Mouse (Mus musculus): ENCODE results near the gene Mecr. TPM values are rescaled to one million over a fixed set of nuclear protein-coding genes. Genes with fewer than 3 reads are reported as not detected.

Mecr gene
- polyA plus RNA-seq, 1 experiment from 2014 or later = 72.6 TPM

GRCm38 (mm10) chr4:131901090-131901489 lies 57.8 kb downstream of the Mecr start:
- no peak for ATAC-seq
- no peak overlapping the region for H3K9ac ChIP-seq
- H3K27me3 ChIP-seq (replicated peaks) = no peaks in the 10 kb centered on the region
- 91% methylated on average over 15 of the region's 15 CpGs for WGBS
- H3K9me3 ChIP-seq = no peaks in the 10 kb centered on the region
- no peak overlapping the region for H3K27ac ChIP-seq
- no peak overlapping the region for H3K4me3 ChIP-seq (replicated peaks)
- no peaks in the 10 kb centered on the region for H3K4me1 ChIP-seq (replicated peaks)
- peaks cover 51% of the 10 kb centered on the region for H3K36me3 ChIP-seq
- no peak overlapping the region for H3K4me2 ChIP-seq (replicated peaks)

- no peaks in the 10 kb centered on the region for H3K27me3 ChIP-seq (replicated peaks)
- no peak overlapping the region for H3K9ac ChIP-seq
- WGBS = 57% methylated on average over 8 of the region's 8 CpGs
- H3K36me3 ChIP-seq = peaks cover 30% of the 10 kb centered on the region
- no peak overlapping the region for H3K4me3 ChIP-seq (replicated peaks)
- no peak overlapping the region for H3K4me2 ChIP-seq (replicated peaks)
- ATAC-seq = peak; percentile 32; the same call in 1 of the 2 replicates
- H3K27ac ChIP-seq = no peak overlapping the region
- no peaks in the 10 kb centered on the region for H3K9me3 ChIP-seq
- H3K4me1 ChIP-seq (replicated peaks) = no peaks in the 10 kb centered on the region
These were observed 61.2 kb downstream of the Mecr start for GRCm38 (mm10) chr4:131904478-131904877.

- Histone ChIP-seq H3K4me2 (replicated peaks) (no peak overlapping the region), H3K9me3 (no peaks in the 10 kb centered on the region), H3K4me3 (replicated peaks) (no peak overlapping the region), H3K4me1 (replicated peaks) (peaks cover 9% of the 10 kb centered on the region), H3K27ac (no peak overlapping the region), H3K36me3 (peaks cover 11% of the 10 kb centered on the region), H3K27me3 (replicated peaks) (no peaks in the 10 kb centered on the region), H3K9ac (no peak overlapping the region)
- ATAC-seq = peak; percentile 48
- WGBS = 41% methylated on average over 6 of the region's 6 CpGs
These were observed 63.2 kb downstream of the Mecr start for GRCm38 (mm10) chr4:131906423-131906822.

GRCm38 (mm10) chr4:131907912-131908311 lies 64.6 kb downstream of the Mecr start:
- no peak overlapping the region for H3K9ac ChIP-seq
- WGBS = 92% methylated on average over 3 of the region's 3 CpGs
- no peaks in the 10 kb centered on the region for H3K9me3 ChIP-seq
- H3K27ac ChIP-seq = no peak overlapping the region
- H3K4me2 ChIP-seq (replicated peaks) = no peak overlapping the region
- H3K4me1 ChIP-seq (replicated peaks) = peaks cover 9% of the 10 kb centered on the region
- no peak overlapping the region for H3K4me3 ChIP-seq (replicated peaks)
- no peak for ATAC-seq
- H3K36me3 ChIP-seq = peaks cover 5% of the 10 kb centered on the region; the same call in 1 of the 2 replicates
- H3K27me3 ChIP-seq (replicated peaks) = no peaks in the 10 kb centered on the region

- Histone ChIP-seq H3K27ac (peak overlapping the region; percentile 45; the same call in 1 of the 2 replicates), H3K9ac (no peak overlapping the region)
These were observed 67.1 kb downstream of the Mecr start for GRCm38 (mm10) chr4:131910237-131910994.

GRCm38 (mm10) chr4:131911521-131911920 lies 68.3 kb downstream of the Mecr start:
- ATAC-seq = no peak
- H3K27me3 ChIP-seq (replicated peaks) = peaks cover 11% of the 10 kb centered on the region
- H3K27ac ChIP-seq = no peak overlapping the region
- H3K9ac ChIP-seq = no peak overlapping the region
- WGBS = 66% methylated on average over 3 of the region's 5 CpGs
- no peak overlapping the region for H3K4me3 ChIP-seq (replicated peaks)
- peaks cover 29% of the 10 kb centered on the region for H3K4me1 ChIP-seq (replicated peaks)
- no peak overlapping the region for H3K4me2 ChIP-seq (replicated peaks)
- H3K9me3 ChIP-seq = no peaks in the 10 kb centered on the region
- H3K36me3 ChIP-seq = no peaks in the 10 kb centered on the region

More at GRCm38 (mm10) chr4:131910237-131910994, 67.1 kb downstream of the Mecr start:
- H3K4me1 ChIP-seq (replicated peaks) = peaks cover 19% of the 10 kb centered on the region
- peak; percentile 60 for ATAC-seq
- H3K4me2 ChIP-seq (replicated peaks) = peak overlapping the region; percentile 46
- WGBS = 8% methylated on average over 19 of the region's 21 CpGs
- H3K9me3 ChIP-seq = no peaks in the 10 kb centered on the region
- peaks cover under 1% of the 10 kb centered on the region; the same call in 1 of the 2 replicates for H3K27me3 ChIP-seq (replicated peaks)
- H3K36me3 ChIP-seq = no peaks in the 10 kb centered on the region
- H3K4me3 ChIP-seq (replicated peaks) = no peak overlapping the region

GRCm38 (mm10) chr4:131913526-131913925 lies 70.3 kb downstream of the Mecr start:
- Histone ChIP-seq H3K4me2 (replicated peaks) (no peak overlapping the region), H3K36me3 (no peaks in the 10 kb centered on the region), H3K27ac (no peak overlapping the region), H3K4me1 (replicated peaks) (peaks cover 31% of the 10 kb centered on the region), H3K9me3 (no peaks in the 10 kb centered on the region), H3K27me3 (replicated peaks) (peaks cover 19% of the 10 kb centered on the region), H3K4me3 (replicated peaks) (no peak overlapping the region), H3K9ac (no peak overlapping the region)
- no peak for ATAC-seq
- 58% methylated on average over 10 of the region's 10 CpGs for WGBS

- H3K4me1 ChIP-seq (replicated peaks) = peaks cover 37% of the 10 kb centered on the region
- no peaks in the 10 kb centered on the region for H3K9me3 ChIP-seq
- ATAC-seq = no peak
- H3K9ac ChIP-seq = no peak overlapping the region
- no peak overlapping the region for H3K4me3 ChIP-seq (replicated peaks)
- WGBS = 23% methylated on average over 9 of the region's 9 CpGs
- H3K27me3 ChIP-seq (replicated peaks) = peaks cover 19% of the 10 kb centered on the region
- no peak overlapping the region for H3K27ac ChIP-seq
- no peaks in the 10 kb centered on the region for H3K36me3 ChIP-seq
- H3K4me2 ChIP-seq (replicated peaks) = no peak overlapping the region
These were observed 70.9 kb downstream of the Mecr start for GRCm38 (mm10) chr4:131914046-131914643.

- no peak for ATAC-seq
- H3K4me1 ChIP-seq (replicated peaks) = peaks cover 44% of the 10 kb centered on the region
- 4% methylated on average over 31 of the region's 31 CpGs for WGBS
- H3K9ac ChIP-seq = peak overlapping the region; percentile 33
- H3K27ac ChIP-seq = 0 out of 2 replicates have a peak overlapping the region, but pooled peaks have one; percentile 19
- H3K4me3 ChIP-seq (replicated peaks) = peak overlapping the region; percentile 19
- peaks cover 19% of the 10 kb centered on the region for H3K27me3 ChIP-seq (replicated peaks)
- no peaks in the 10 kb centered on the region for H3K9me3 ChIP-seq
- H3K4me2 ChIP-seq (replicated peaks) = peak overlapping the region; percentile 60
- H3K36me3 ChIP-seq = no peaks in the 10 kb centered on the region
These were observed 71.7 kb downstream of the Mecr start for GRCm38 (mm10) chr4:131914891-131915469.

- H3K27me3 ChIP-seq (replicated peaks) = peaks cover 19% of the 10 kb centered on the region
- ATAC-seq = no peak
- peaks cover 45% of the 10 kb centered on the region for H3K4me1 ChIP-seq (replicated peaks)
- no peak overlapping the region; the same call in 1 of the 2 replicates for H3K4me3 ChIP-seq (replicated peaks)
- H3K36me3 ChIP-seq = no peaks in the 10 kb centered on the region
- peak overlapping the region; percentile 60; the same call in 1 of the 2 replicates for H3K4me2 ChIP-seq (replicated peaks)
- H3K9me3 ChIP-seq = no peaks in the 10 kb centered on the region
- 40% methylated on average over 13 of the region's 13 CpGs for WGBS
- no peak overlapping the region for H3K9ac ChIP-seq
- H3K27ac ChIP-seq = no peak overlapping the region
These were observed 72.6 kb downstream of the Mecr start for GRCm38 (mm10) chr4:131915821-131916328.

- no peak overlapping the region for H3K27ac ChIP-seq
- ATAC-seq = no peak; the same call in 1 of the 2 replicates
- 12% methylated on average over 15 of the region's 15 CpGs for WGBS
These were observed 73.2 kb downstream of the Mecr start for GRCm38 (mm10) chr4:131916425-131916824.

GRCm38 (mm10) chr4:131917010-131917555 lies 73.8 kb downstream of the Mecr start:
- H3K4me2 ChIP-seq (replicated peaks) = no peak overlapping the region
- H3K9ac ChIP-seq = no peak overlapping the region
- H3K9me3 ChIP-seq = no peaks in the 10 kb centered on the region
- peaks cover 55% of the 10 kb centered on the region for H3K4me1 ChIP-seq (replicated peaks)
- 78% methylated on average over 10 of the region's 10 CpGs for WGBS
- H3K4me3 ChIP-seq (replicated peaks) = no peak overlapping the region
- H3K36me3 ChIP-seq = no peaks in the 10 kb centered on the region
- peaks cover 24% of the 10 kb centered on the region for H3K27me3 ChIP-seq (replicated peaks)
- no peak overlapping the region for H3K27ac ChIP-seq
- ATAC-seq = no peak

More at GRCm38 (mm10) chr4:131916425-131916824, 73.2 kb downstream of the Mecr start:
- H3K4me1 ChIP-seq (replicated peaks) = peaks cover 48% of the 10 kb centered on the region
- no peak overlapping the region for H3K9ac ChIP-seq
- no peaks in the 10 kb centered on the region for H3K9me3 ChIP-seq
- no peak overlapping the region for H3K4me3 ChIP-seq (replicated peaks)
- no peaks in the 10 kb centered on the region for H3K36me3 ChIP-seq
- no peak overlapping the region for H3K4me2 ChIP-seq (replicated peaks)
- peaks cover 19% of the 10 kb centered on the region for H3K27me3 ChIP-seq (replicated peaks)
